Mouse (Mus musculus): Measurements from ENCODE around the gene Mrpl52.

Gene Mrpl52

DNA sequence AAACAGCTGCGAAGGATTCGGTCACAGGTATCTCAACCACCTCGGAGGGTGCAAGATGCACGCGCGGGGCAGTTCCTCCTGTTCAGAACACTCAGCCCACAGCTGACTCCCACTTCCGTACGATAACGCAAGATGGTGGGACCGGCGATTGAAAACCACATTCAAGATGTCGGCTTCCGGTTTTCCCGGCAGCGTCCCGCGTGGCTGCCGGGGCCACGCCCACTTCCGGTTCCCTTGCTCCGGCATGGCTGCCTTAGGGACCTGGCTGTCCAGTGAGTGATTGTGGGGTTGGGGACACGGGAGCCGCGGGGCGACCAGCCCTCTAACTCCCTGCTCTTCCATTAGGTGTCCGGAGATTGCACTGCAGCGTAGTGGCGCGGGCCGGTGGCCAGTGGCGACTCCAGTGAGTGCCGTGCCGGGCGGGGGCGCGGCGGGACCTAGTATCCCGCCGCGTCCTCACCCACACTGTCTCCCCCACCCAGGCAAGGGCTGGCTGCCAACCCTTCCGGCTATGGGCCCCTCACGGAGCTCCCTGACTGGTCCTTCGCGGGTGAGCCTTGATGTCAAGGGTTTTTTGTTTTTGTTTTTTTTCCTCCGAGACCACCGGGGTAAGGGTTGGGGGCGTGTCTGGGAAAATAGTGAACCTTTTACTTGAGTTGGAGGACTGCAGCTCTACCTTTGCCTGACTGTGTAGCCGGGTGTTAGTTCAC lies at the start of gene Mrpl52:
Mrpl52 (plus strand) TSS at position 221 of the 710 bp plus-strand sequence.
- peak; percentile 93 for DNase-seq

DNA sequence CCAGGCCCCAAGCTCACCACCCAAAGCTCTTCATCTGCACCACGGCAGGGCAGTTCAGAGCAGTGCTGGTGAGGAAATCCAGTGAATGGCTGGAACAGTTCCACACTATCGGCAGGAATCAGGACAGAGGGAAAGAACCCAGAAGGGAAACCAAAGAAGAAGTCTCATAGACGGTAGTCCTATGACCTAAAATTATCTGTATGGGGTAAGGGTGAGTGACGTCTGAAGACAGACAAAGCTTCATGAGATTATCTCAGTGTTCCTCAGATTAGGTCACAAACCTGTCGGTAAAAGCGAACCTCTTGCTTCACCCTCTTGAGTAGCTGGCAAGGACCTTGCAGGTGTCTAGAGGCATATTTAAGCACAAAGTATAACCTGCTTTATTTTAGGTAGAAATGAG lies 49.5 kb upstream of the Mrpl52 start:
- DNase-seq, result no peak

DNA sequence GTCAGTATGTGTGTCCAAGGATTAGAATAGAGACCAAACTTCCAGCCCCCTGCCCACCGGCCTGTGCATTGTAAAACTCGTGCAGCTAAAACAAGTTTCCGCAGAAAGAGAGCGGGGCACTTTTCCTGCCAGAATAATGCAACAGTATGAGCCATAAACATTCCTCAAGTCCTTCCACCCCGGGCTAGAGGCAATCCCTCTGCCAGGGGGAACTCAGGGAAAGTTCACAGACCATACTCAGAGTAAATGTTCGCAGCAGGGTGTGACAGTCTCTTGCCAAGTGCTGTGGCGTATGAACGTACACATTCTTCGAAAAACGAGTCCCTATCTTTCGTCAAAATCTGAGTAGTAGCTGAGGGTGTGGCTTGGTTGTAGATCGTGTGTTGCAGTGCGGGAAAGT lies 47.1 kb upstream of the Mrpl52 start:
- DNase-seq, result no peak

GRCm38 (mm10) chr14:54380616-54381015 lies 46.1 kb upstream of the Mrpl52 start:
- DNase-seq, result no peak

- DNase-seq, result no peak
Observed at GRCm38 (mm10) chr14:54381816-54382215, 44.9 kb upstream of the Mrpl52 start.

- DNase-seq, result peak; percentile 47
Observed at GRCm38 (mm10) chr14:54382641-54383040, 44.1 kb upstream of the Mrpl52 start.

DNA sequence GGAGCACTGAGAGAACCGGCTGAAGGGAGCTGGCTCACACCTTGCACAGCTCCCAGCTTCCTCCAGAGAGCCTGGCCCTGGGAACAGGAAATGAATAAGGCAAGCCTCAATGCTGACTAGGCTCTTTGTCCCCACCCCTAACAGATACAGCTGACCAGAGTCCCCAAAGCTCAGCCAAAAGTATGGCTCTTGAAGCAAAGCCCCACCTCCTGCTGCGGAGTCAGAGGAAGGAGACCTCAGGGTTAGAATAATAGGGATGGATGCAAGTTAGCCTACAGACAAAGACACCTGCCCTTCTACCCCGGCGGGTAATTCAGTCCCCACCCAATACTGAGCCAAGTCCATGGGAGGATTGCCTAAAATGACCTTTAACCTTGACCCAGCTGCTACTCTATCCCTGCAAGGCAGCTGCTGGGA lies 43.3 kb upstream of the Mrpl52 start:
- peak; percentile 39 for DNase-seq

DNA sequence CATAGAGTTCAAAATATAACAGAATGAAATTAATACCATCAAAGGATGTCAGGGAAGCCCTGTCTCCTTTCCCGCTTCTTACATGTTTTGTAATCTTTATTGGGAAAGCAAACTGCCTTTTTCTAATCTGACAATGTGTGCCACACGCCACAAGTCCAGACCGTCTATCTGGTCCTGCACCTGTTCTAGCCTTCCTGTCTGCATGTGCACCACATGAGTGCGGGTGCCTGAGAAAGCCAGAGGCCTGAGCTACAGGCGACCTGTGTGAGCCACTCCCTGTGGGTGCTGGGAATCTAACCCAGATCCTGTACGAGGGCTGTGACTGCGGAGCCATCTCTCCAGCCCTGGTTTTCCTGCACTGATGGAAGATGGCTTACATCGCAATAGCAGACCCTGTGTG lies 42.3 kb upstream of the Mrpl52 start:
- no peak for DNase-seq

- DNase-seq, result no peak
Observed at GRCm38 (mm10) chr14:54385968-54386618, 40.6 kb upstream of the Mrpl52 start.

DNA sequence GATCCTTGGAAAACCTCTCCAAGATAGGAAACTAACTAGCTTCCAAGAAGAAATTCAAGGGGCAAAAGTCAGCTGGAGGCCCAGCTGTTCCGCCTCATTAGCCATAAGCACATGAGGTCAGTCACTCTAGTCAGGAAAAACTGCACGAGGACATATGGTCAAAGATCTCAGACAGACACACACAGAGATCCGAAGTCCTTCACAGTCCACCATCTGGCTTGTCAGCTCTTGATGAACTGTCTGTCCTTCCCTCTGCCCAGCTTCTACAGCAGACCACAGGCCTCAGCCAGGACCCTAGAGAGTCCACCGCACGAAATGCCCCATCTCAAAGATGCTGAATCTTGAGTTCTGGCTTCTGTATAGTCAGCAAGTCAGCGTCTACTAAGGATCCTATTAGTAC lies 39.2 kb upstream of the Mrpl52 start:
- DNase-seq, result no peak

DNA sequence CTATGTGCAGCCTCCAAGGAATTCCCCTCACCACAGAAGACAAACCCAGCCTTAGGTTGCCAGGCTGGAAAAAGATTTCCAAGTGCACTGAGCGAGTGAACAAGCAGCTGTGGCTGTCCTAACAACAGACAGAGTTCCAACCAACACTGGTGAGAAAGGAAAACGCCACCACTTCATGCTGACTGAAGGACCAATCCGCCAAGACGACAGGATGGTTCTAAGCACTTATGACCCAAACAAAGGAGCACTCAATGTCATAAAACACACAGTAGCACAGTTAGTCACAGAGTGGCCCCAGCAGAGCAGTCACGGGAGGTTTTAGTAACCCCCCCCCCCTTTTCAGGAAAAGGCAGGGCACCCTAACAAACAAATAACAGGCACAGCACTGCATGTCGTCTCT lies 35.9 kb upstream of the Mrpl52 start:
- no peak for DNase-seq

GRCm38 (mm10) chr14:54393794-54394193 lies 32.9 kb upstream of the Mrpl52 start:
- no peak for DNase-seq

- no peak for DNase-seq
Observed at GRCm38 (mm10) chr14:54394309-54394708, 32.4 kb upstream of the Mrpl52 start.

- DNase-seq, result no peak
Observed at GRCm38 (mm10) chr14:54396685-54397084, 30.0 kb upstream of the Mrpl52 start.

DNA sequence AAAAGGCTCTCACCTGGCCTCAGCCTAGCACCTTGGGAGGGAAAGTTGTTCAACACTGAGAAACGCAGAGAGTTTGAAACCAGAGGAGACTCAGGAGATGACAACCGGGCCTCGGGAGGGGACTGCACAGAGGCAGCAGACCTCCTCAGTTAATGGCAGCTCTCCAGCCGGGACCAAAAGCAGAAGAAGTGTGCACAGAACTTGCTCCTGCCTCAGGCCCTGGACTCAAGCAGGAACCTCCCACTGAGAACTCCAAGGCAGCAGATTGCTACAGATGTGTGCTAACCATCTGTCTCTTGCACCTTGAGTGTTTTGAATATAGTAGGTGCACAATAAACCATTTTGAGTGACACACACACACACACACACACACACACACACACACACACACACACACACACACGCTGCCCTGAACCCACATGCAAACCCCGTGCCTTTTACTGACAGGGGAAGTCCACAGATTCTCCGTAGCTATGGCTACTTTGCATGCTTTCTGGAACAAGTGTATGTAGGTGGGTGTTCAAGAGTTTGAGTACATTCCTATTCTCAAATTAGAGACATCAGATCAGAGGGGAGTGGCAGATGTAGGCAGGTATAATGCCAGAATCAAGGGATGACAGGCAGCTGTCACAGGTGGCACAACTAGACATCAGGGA lies 28.7 kb upstream of the Mrpl52 start:
- no peak for DNase-seq

GRCm38 (mm10) chr14:54398528-54398916 lies 28.2 kb upstream of the Mrpl52 start:
- DNase-seq, result no peak

- DNase-seq, result no peak
Observed at GRCm38 (mm10) chr14:54398921-54399382, 27.8 kb upstream of the Mrpl52 start.

DNA sequence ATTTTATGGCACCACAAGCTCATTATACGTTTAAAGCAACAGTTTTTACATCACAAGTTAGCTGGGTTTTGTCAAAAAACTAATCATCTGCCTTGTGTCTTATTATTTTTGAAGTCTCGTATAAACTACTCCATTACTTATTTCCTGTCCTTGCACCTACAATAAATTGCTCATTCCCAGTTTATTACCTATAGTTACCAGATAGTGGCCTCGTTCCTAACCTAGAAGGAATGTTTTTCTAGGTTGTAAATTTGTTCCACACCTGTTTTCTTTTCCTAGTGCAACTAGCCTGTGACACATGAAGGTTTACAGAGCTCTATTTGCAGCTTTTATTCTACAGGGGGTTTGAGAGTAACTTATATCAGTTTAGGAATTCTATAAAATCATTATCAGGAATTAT lies 25.0 kb upstream of the Mrpl52 start:
- DNase-seq, result no peak

DNA sequence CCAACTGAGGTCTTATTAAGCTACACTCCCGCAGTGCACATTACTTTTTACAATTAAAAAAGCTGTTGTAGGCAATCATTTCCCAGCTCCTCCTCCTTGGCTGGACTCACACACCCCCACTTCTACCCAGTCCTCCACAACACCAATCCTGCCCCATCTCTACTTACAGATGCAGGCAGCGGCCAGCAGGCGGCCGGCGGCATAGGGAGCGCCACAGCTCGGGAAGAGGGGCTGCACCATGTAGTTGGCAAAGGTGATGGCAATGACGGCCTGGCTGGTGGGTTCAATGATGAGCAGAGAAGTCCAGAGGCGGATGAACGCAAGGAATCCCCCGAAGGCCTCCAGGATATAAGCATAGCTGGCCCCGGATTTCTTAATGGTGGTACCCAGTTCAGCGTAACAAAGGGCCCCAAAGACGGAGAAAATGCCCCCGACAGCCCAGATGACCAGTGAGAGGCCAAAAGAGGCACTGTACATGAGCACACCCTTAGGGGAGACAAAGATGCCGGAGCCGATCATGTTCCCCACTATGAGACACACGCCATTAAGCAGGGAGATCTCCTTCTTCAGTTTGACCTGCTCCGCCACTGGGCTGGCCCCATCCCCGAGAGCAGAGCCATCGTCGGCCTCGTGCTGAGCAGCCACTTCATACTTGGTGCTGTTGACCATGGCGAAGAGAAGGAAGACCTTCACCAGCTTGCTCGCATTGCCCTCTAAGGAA lies 18.2 kb upstream of the Mrpl52 start:
- DNase-seq, result no peak

- DNase-seq, result no peak
Observed at GRCm38 (mm10) chr14:54409057-54409645, 17.6 kb upstream of the Mrpl52 start.

DNA sequence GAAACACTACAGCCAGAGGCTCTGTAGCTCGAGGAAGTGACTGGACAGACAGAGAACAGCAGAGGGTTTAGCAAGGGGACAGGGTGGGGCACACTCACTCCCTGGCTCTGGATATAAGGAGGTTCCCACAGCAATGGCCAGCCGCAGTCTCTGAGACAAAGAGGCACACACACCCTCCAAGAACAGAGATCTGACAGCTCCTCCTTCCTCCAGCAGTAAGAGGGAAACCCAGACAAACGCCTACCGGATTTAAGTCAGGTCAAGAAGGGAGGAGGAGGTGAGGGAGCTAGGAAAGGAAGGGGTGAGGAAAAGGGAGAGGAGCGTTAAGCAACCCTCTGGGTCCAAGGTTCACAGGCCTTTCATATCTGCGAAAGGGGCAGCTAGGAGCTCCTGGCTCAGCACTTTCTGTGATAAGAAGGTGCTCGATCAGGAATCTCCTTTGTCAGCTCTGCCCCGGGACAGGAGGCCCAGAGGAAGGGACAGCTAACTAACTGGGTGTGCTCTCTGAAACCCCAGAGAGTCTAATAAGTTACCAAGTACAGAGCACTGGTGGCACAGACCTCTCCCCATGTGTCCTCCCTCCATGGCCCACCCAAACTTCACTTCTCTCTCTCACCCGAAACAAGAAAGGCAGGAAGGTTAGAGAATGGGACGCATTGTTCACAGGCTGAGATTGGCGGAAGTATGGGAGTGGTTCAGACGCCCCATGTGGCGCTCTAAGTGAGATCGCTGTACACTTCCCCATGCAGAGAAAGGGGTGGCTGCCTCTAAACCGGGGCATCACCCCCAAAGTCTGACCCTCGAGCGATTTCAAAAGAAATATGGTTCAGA lies 16.5 kb upstream of the Mrpl52 start:
- DNase-seq, result no peak

DNA sequence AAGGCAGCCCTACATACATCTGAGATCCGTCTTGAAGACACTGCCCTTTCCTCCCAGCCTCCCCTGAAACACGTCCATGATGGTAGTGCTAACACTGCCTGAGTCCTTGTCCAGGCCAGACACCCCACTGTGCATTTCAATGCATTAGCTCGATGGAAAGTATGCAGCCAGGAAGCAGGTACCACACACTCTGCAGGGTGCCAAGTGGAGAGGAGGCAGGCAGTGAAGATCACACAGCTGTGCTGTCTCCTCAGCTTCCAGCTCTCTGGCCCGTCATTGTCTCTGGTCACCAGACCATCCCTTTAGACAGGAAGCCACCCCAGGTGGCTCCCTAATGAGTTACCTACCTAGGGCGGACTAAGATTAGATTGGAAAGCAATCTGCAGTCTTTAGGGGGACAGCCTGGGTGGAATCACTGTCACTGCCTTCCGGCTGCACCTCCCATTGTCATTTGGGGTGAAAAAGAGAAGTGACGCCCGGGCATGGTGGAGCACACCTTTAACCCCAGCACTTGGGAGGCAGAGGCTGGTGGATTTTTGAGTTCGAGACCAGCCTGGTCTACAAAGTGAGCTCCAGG lies 14.6 kb upstream of the Mrpl52 start:
- no peak for DNase-seq

All from layer of hippocampus, adult 9-11 months (tissue).